Mouse (Mus musculus): ENCODE results near the gene Cacna1b. TPM values are rescaled to one million over a fixed set of nuclear protein-coding genes. Genes with fewer than 3 reads are reported as not detected.

Gene Cacna1b
- polyA plus RNA-seq (2014; fragmentation: Nextera tagmentation; extraction: Ambion mirVana): 0.84 and 1.5 TPM in 2 replicates

DNA sequence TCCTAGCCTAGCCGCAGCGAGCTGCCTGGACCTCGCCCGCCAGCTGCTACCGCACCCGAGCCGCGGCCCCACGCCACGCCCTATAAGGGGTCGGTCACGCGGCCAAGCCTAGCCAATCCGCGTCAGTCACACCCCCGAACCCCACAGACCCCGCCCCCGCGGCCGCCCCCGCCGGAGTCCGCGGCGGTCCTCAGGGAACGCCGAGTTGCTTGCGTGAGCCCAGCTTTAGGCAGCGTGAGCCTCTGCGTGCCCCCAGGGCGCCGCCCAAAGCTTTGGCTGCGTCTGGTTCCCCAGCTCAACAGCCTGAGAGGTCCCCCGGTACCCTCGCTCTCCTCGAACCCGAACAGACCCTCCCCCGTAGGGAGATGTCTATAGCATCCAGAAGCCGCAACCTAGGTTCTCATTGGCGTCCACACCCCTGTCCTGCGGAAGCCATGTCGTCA lies at the start of gene Cacna1b:
Gene Cacna1b, minus strand, starts transcription at position 38 of the 443 bp plus-strand sequence.
- Histone ChIP-seq H3K4me2 (ENCODE audit: low read depth, low read length) (peak within 1 kb of the TSS; percentile 100), H3K36me3 (ENCODE audit: control insufficient read depth, insufficient read depth, low read length) (no peaks in the 10 kb centered on the region), H3K27me3 (replicated peaks; ENCODE audit: control insufficient read depth, insufficient read depth, low read length) (peaks cover 24% of the 10 kb centered on the region), H3K4me3 (ENCODE audit: low read depth, low read length) (peak within 1 kb of the TSS; percentile 58), H3K27ac (replicated peaks; ENCODE audit: low read depth, low read length) (no peak within 1 kb of the TSS), H3K9me3 (ENCODE audit: control insufficient read depth, low read length) (no peaks in the 10 kb centered on the region), H3K4me1 (ENCODE audit: control insufficient read depth, insufficient read depth, low read length) (peaks cover 10% of the 10 kb centered on the region; the same call in 1 of the 2 replicates), H3K9ac (ENCODE audit: low read depth, low read length) (peak within 1 kb of the TSS; percentile 43)
- DNase-seq (ENCODE audit: low spot score): peak; percentile 88
- ATAC-seq (ENCODE audit: low read depth): peak; percentile 92
- 0% methylated on average over 15 of the region's 42 CpGs for WGBS

DNA sequence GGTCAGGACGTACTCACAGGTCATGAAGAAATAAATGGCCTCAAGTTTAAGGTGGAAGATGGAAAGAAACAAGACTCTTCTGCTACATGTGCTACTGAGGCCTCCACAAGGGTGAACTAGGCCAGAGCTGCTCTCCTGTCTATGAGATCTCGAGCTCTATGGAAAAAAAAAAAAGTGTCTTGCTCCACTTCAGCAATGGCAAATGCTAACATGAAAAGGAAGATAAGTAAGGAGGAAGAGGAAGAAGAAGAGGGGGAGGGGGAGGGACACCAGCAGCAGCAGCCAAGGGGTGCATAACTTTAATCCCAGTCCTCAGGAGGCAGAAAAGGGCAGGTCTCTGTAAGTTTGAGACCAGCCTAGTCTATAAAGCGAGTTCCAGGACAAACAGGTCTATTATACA lies 46.8 kb upstream of the Cacna1b start:
- Histone ChIP-seq H3K9ac (ENCODE audit: low read depth, low read length) (no peak overlapping the region), H3K27ac (replicated peaks; ENCODE audit: low read depth, low read length) (no peak overlapping the region), H3K9me3 (ENCODE audit: control insufficient read depth, low read length) (no peaks in the 10 kb centered on the region), H3K4me3 (ENCODE audit: low read depth, low read length) (no peak overlapping the region), H3K27me3 (replicated peaks; ENCODE audit: control insufficient read depth, insufficient read depth, low read length) (no peaks in the 10 kb centered on the region), H3K4me1 (ENCODE audit: control insufficient read depth, insufficient read depth, low read length) (no peaks in the 10 kb centered on the region), H3K36me3 (ENCODE audit: control insufficient read depth, insufficient read depth, low read length) (peaks cover 90% of the 10 kb centered on the region), H3K4me2 (ENCODE audit: low read depth, low read length) (no peak overlapping the region)
- WGBS: 87% methylated on average over 3 of the region's 3 CpGs
- DNase-seq (ENCODE audit: low spot score): no peak
- no peak for ATAC-seq (ENCODE audit: low read depth)

- H3K9me3 ChIP-seq (ENCODE audit: control insufficient read depth, low read length): no peaks in the 10 kb centered on the region
- no peak overlapping the region for H3K4me3 ChIP-seq (ENCODE audit: low read depth, low read length)
- ATAC-seq (ENCODE audit: low read depth) (no peak), DNase-seq (ENCODE audit: low spot score) (no peak)
- H3K27ac ChIP-seq (replicated peaks; ENCODE audit: low read depth, low read length): no peak overlapping the region
- 94% methylated on average over 10 of the region's 10 CpGs for WGBS
- peaks cover 92% of the 10 kb centered on the region for H3K36me3 ChIP-seq (ENCODE audit: control insufficient read depth, insufficient read depth, low read length)
- no peak overlapping the region for H3K4me2 ChIP-seq (ENCODE audit: low read depth, low read length)
- no peaks in the 10 kb centered on the region for H3K4me1 ChIP-seq (ENCODE audit: control insufficient read depth, insufficient read depth, low read length)
- no peak overlapping the region for H3K9ac ChIP-seq (ENCODE audit: low read depth, low read length)
- no peaks in the 10 kb centered on the region for H3K27me3 ChIP-seq (replicated peaks; ENCODE audit: control insufficient read depth, insufficient read depth, low read length)
These were observed 44.7 kb upstream of the Cacna1b start for GRCm38 (mm10) chr2:24807691-24808090.

DNA sequence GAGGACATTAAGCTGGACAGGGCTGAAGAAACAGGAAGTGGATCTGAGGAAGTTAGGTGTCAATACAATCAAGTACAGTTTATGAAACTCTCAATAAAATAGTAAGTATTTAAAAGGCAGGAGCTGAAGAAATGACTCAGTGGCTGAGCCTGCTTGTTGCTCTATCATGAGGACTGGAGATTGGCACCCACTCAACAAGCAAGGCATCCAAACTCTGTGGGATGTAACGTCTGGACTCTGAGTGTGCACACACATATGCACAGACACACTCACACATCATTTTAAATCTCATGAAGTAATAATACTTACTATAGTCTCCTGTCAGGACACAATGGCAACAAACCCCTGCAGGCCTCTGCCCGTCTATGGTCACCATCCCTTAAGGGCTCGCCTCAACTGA lies 44.1 kb upstream of the Cacna1b start:
- WGBS: 98% methylated on average over 3 of the region's 3 CpGs
- Histone ChIP-seq H3K36me3 (ENCODE audit: control insufficient read depth, insufficient read depth, low read length) (peaks cover 92% of the 10 kb centered on the region), H3K4me3 (ENCODE audit: low read depth, low read length) (no peak overlapping the region), H3K9ac (ENCODE audit: low read depth, low read length) (no peak overlapping the region), H3K9me3 (ENCODE audit: control insufficient read depth, low read length) (no peaks in the 10 kb centered on the region), H3K27me3 (replicated peaks; ENCODE audit: control insufficient read depth, insufficient read depth, low read length) (no peaks in the 10 kb centered on the region), H3K27ac (replicated peaks; ENCODE audit: low read depth, low read length) (no peak overlapping the region), H3K4me2 (ENCODE audit: low read depth, low read length) (no peak overlapping the region), H3K4me1 (ENCODE audit: control insufficient read depth, insufficient read depth, low read length) (no peaks in the 10 kb centered on the region)
- DNase-seq (ENCODE audit: low spot score) (no peak), ATAC-seq (ENCODE audit: low read depth) (no peak)

- H3K9me3 ChIP-seq (ENCODE audit: control insufficient read depth, low read length): no peaks in the 10 kb centered on the region
- no peak overlapping the region for H3K27ac ChIP-seq (replicated peaks; ENCODE audit: low read depth, low read length)
- DNase-seq (ENCODE audit: low spot score) (no peak), ATAC-seq (ENCODE audit: low read depth) (no peak)
- H3K4me1 ChIP-seq (ENCODE audit: control insufficient read depth, insufficient read depth, low read length): no peaks in the 10 kb centered on the region
- H3K4me3 ChIP-seq (ENCODE audit: low read depth, low read length): no peak overlapping the region
- H3K36me3 ChIP-seq (ENCODE audit: control insufficient read depth, insufficient read depth, low read length): peaks cover 93% of the 10 kb centered on the region
- H3K27me3 ChIP-seq (replicated peaks; ENCODE audit: control insufficient read depth, insufficient read depth, low read length): no peaks in the 10 kb centered on the region
- H3K4me2 ChIP-seq (ENCODE audit: low read depth, low read length): no peak overlapping the region
- H3K9ac ChIP-seq (ENCODE audit: low read depth, low read length): no peak overlapping the region
- WGBS: 94% methylated on average over 6 of the region's 6 CpGs
These were observed 43.2 kb upstream of the Cacna1b start for GRCm38 (mm10) chr2:24806143-24806542.

DNA sequence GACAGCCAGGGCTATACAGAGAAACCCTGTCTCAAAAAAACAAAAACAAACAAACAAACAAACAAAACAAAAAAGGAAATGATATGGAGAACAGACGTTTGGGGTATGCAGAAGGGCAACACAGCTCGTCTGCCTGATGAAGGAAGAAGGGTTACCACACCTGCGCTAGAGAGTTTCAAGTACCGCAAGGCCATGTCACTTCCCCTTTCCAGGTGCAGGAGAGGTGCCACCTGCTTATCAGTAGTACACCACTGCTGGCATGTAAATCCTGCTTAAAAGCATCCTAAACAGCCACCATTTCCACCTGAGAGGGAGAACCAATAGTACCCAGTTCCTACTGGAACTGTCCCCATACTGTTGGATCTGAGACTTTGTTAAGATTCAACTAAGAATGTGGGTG lies 42.7 kb upstream of the Cacna1b start:
- Histone ChIP-seq H3K27me3 (replicated peaks; ENCODE audit: control insufficient read depth, insufficient read depth, low read length) (no peaks in the 10 kb centered on the region), H3K27ac (replicated peaks; ENCODE audit: low read depth, low read length) (no peak overlapping the region), H3K4me2 (ENCODE audit: low read depth, low read length) (no peak overlapping the region), H3K9ac (ENCODE audit: low read depth, low read length) (no peak overlapping the region), H3K4me3 (ENCODE audit: low read depth, low read length) (no peak overlapping the region), H3K9me3 (ENCODE audit: control insufficient read depth, low read length) (no peaks in the 10 kb centered on the region), H3K36me3 (ENCODE audit: control insufficient read depth, insufficient read depth, low read length) (peaks cover 93% of the 10 kb centered on the region), H3K4me1 (ENCODE audit: control insufficient read depth, insufficient read depth, low read length) (no peaks in the 10 kb centered on the region)
- ATAC-seq (ENCODE audit: low read depth) (no peak), DNase-seq (ENCODE audit: low spot score) (no peak)
- WGBS: 95% methylated on average over 4 of the region's 4 CpGs

- ATAC-seq (ENCODE audit: low read depth): no peak
- Histone ChIP-seq H3K9ac (ENCODE audit: low read depth, low read length) (no peak overlapping the region), H3K9me3 (ENCODE audit: control insufficient read depth, low read length) (no peaks in the 10 kb centered on the region), H3K27ac (replicated peaks; ENCODE audit: low read depth, low read length) (no peak overlapping the region), H3K4me2 (ENCODE audit: low read depth, low read length) (no peak overlapping the region), H3K4me1 (ENCODE audit: control insufficient read depth, insufficient read depth, low read length) (no peaks in the 10 kb centered on the region), H3K36me3 (ENCODE audit: control insufficient read depth, insufficient read depth, low read length) (peaks cover 92% of the 10 kb centered on the region), H3K4me3 (ENCODE audit: low read depth, low read length) (no peak overlapping the region), H3K27me3 (replicated peaks; ENCODE audit: control insufficient read depth, insufficient read depth, low read length) (no peaks in the 10 kb centered on the region)
- no peak for DNase-seq (ENCODE audit: low spot score)
- WGBS: 93% methylated on average over 5 of the region's 5 CpGs
These were observed 34.0 kb upstream of the Cacna1b start for GRCm38 (mm10) chr2:24796833-24797457.

GRCm38 (mm10) chr2:24787250-24787649 lies 24.3 kb upstream of the Cacna1b start:
- H3K27me3 ChIP-seq (replicated peaks; ENCODE audit: control insufficient read depth, insufficient read depth, low read length): no peaks in the 10 kb centered on the region
- H3K27ac ChIP-seq (replicated peaks; ENCODE audit: low read depth, low read length): no peak overlapping the region
- 29% methylated on average over 4 of the region's 4 CpGs for WGBS
- H3K9me3 ChIP-seq (ENCODE audit: control insufficient read depth, low read length): no peaks in the 10 kb centered on the region
- H3K4me1 ChIP-seq (ENCODE audit: control insufficient read depth, insufficient read depth, low read length): no peaks in the 10 kb centered on the region
- H3K9ac ChIP-seq (ENCODE audit: low read depth, low read length): no peak overlapping the region
- H3K4me2 ChIP-seq (ENCODE audit: low read depth, low read length): no peak overlapping the region
- ATAC-seq (ENCODE audit: low read depth) (no peak), DNase-seq (ENCODE audit: low spot score) (no peak)
- no peak overlapping the region for H3K4me3 ChIP-seq (ENCODE audit: low read depth, low read length)
- H3K36me3 ChIP-seq (ENCODE audit: control insufficient read depth, insufficient read depth, low read length): peaks cover 25% of the 10 kb centered on the region

DNA sequence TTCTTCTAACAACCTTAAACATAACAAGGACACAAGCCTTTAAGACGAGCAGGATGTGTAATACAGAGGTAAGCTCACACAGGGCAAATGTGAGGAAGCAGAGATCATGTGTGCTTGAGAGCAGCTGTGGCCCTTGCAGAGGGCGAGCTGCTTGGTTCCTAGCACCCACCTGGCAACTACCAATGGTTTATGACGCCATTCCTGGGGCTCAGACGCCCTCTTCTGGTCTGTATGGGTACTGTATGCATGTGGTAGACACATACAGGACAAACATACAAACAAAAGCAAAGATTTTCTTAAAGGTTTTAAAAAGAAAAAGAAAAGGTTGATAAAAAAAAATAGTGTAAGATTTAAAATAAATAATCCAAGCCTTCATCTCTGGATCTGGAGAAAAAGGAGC lies 18.3 kb upstream of the Cacna1b start:
- no peaks in the 10 kb centered on the region for H3K4me1 ChIP-seq (ENCODE audit: control insufficient read depth, insufficient read depth, low read length)
- no peak overlapping the region for H3K9ac ChIP-seq (ENCODE audit: low read depth, low read length)
- H3K36me3 ChIP-seq (ENCODE audit: control insufficient read depth, insufficient read depth, low read length): no peaks in the 10 kb centered on the region
- no peaks in the 10 kb centered on the region for H3K9me3 ChIP-seq (ENCODE audit: control insufficient read depth, low read length)
- 50% methylated on average over 4 of the region's 4 CpGs for WGBS
- H3K27me3 ChIP-seq (replicated peaks; ENCODE audit: control insufficient read depth, insufficient read depth, low read length): no peaks in the 10 kb centered on the region
- H3K4me2 ChIP-seq (ENCODE audit: low read depth, low read length): no peak overlapping the region
- H3K27ac ChIP-seq (replicated peaks; ENCODE audit: low read depth, low read length): no peak overlapping the region
- no peak overlapping the region for H3K4me3 ChIP-seq (ENCODE audit: low read depth, low read length)
- no peak for DNase-seq (ENCODE audit: low spot score)
- no peak for ATAC-seq (ENCODE audit: low read depth)
